Mouse (Mus musculus): ENCODE results near the gene Rpl6. TPM values are rescaled to one million over a fixed set of nuclear protein-coding genes. Genes with fewer than 3 reads are reported as not detected.

Gene Rpl6
- total RNA-seq, 2 experiments from 2014 or later = 1,735 to 2,340 TPM

GRCm38 (mm10) chr5:121244365-121244731 is 40.1 kb downstream of the Rpl6 start:
- peak; percentile 40 for ATAC-seq (replicated peaks; ENCODE audit: low FRiP score, low TSS enrichment, poor library complexity, severe bottlenecking)

- no peak for ATAC-seq (replicated peaks; ENCODE audit: low FRiP score, low TSS enrichment, poor library complexity, severe bottlenecking)
Observed at GRCm38 (mm10) chr5:121245201-121245600, 40.9 kb downstream of the Rpl6 start.

GRCm38 (mm10) chr5:121248766-121249394 is 44.6 kb downstream of the Rpl6 start:
- peak; percentile 55 for ATAC-seq (replicated peaks; ENCODE audit: low FRiP score, low TSS enrichment, poor library complexity, severe bottlenecking)

GRCm38 (mm10) chr5:121249693-121250092 is 45.4 kb downstream of the Rpl6 start:
- no peak for ATAC-seq (replicated peaks; ENCODE audit: low FRiP score, low TSS enrichment, poor library complexity, severe bottlenecking)

GRCm38 (mm10) chr5:121251813-121252212 is 47.5 kb downstream of the Rpl6 start:
- ATAC-seq (replicated peaks; ENCODE audit: low FRiP score, low TSS enrichment, poor library complexity, severe bottlenecking) = no peak

GRCm38 (mm10) chr5:121253816-121254497 is 49.7 kb downstream of the Rpl6 start:
- no peak for ATAC-seq (replicated peaks; ENCODE audit: low FRiP score, low TSS enrichment, poor library complexity, severe bottlenecking)

GRCm38 (mm10) chr5:121254977-121255376 is 50.7 kb downstream of the Rpl6 start:
- no peak for ATAC-seq (replicated peaks; ENCODE audit: low FRiP score, low TSS enrichment, poor library complexity, severe bottlenecking)

Other genes starting within 250 kb of the Rpl6 start
- gene Rph3a, start 194.4 kb upstream of the Rpl6 start, total RNA-seq (2014; fragmentation: Nextera tagmentation) = not detected in 2 replicates
- gene Rph3a, start 194.4 kb upstream of the Rpl6 start, total RNA-seq (2017) = not detected in 2 replicates
- 38.2 and 44.4 TPM in 2 replicates for gene Ptpn11, start 13.1 kb upstream of the Rpl6 start, total RNA-seq (2014; fragmentation: Nextera tagmentation)
- gene Ptpn11, start 13.1 kb upstream of the Rpl6 start, total RNA-seq (2017) = 44.2 and 48.6 TPM in 2 replicates
- 53.9 and 71.9 TPM in 2 replicates for gene Hectd4, start 15.7 kb downstream of the Rpl6 start, total RNA-seq (2014; fragmentation: Nextera tagmentation)
- gene Hectd4, start 15.7 kb downstream of the Rpl6 start, total RNA-seq (2017) = 10.1 and 25.7 TPM in 2 replicates
- gene Trafd1, start 181.2 kb downstream of the Rpl6 start, total RNA-seq (2014; fragmentation: Nextera tagmentation) = 41.4 and 52.5 TPM in 2 replicates
- gene Trafd1, start 181.2 kb downstream of the Rpl6 start, total RNA-seq (2017) = 15.5 and 39.2 TPM in 2 replicates
- gene Naa25, start 193.5 kb downstream of the Rpl6 start, total RNA-seq (2014; fragmentation: Nextera tagmentation) = 45.2 and 47.0 TPM in 2 replicates
- gene Naa25, start 193.5 kb downstream of the Rpl6 start, total RNA-seq (2017) = 78.7 and 127 TPM in 2 replicates
- gene Tmem116, start 247.4 kb downstream of the Rpl6 start, total RNA-seq (2014; fragmentation: Nextera tagmentation) = not detected in 2 replicates
- 2.3 TPM in 1 of 2 replicates, not detected in the other for gene Tmem116, start 247.4 kb downstream of the Rpl6 start, total RNA-seq (2017)
- gene Erp29, start 248.0 kb downstream of the Rpl6 start, total RNA-seq (2014; fragmentation: Nextera tagmentation) = 191 and 257 TPM in 2 replicates
- 422 and 491 TPM in 2 replicates for gene Erp29, start 248.0 kb downstream of the Rpl6 start, total RNA-seq (2017)